Mouse (Mus musculus): ENCODE data around the gene Baiap2. TPM values are rescaled to one million over a fixed set of nuclear protein-coding genes. Genes with fewer than 3 reads are reported as not detected.

The Baiap2 gene
- polyA plus RNA-seq, 1 experiment = 7.9 TPM

DNA sequence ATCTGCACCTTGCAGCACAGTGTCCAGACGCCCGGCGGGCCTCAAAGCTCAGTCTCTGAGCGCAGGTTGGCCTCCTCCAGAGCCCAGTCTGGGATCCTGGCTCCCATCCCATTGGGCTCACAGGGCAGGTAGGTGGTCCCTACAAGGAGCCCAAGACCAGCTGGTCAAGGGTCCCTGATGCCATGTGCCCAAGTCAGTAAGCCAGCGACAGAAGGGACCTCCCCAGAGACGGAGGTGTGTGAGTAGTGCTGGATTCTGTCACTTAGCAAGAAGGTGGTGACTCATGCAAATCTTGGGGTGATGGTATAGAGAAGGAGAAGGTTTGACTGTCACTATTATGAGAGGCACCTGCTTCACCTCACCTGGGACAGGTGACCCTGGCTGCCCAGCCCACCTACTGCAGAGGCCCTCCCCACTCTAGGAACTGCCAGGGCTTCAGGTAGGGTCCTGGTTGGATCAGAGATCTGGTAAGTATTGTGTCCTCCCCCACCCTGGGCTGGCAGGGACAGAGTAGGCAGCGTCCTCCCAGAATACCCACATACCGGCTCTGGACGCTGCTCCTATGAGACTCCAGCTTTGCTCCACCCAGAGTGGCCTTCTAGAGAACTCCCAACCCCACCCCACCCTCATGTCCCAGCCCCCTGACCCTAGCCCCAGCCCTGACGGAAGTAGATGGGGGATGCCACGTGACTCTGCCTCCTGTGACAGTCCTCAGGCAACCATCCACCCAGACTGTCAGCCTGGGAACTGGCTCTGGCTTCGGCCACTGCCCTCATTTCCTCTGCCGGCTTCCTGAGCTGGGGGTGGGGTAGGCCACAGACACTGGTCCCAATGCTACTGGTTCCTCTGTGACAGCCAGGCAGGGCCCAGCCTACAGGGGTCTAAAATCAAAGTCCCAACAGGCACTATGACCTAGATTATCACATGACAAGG is 98.9 kb downstream of the Baiap2 start:
- WGBS = 29% methylated on average over 13 of the region's 13 CpGs
- peaks cover 2% of the 10 kb centered on the region; the same call in 1 of the 2 replicates for H3K4me1 ChIP-seq (ENCODE audit: control insufficient read depth, insufficient read depth, low read length)
- peak overlapping the region; percentile 75 for H3K4me3 ChIP-seq (replicated peaks; ENCODE audit: control insufficient read depth, low read depth, low read length)
- peak; percentile 70; the same call in 1 of the 2 replicates for TF ChIP-seq POLR2A (IDR thresholded peaks at IDR 0.05; ENCODE audit: borderline replicate concordance, control insufficient read depth, low read depth, low read length)
- TF ChIP-seq CTCF (IDR thresholded peaks at IDR 0.05; ENCODE audit: control insufficient read depth, insufficient read depth, low read length) = no peak
- H3K27ac ChIP-seq (ENCODE audit: control insufficient read depth, insufficient read depth, low read depth, low read length, poor library complexity) = peak overlapping the region; percentile 84

DNA sequence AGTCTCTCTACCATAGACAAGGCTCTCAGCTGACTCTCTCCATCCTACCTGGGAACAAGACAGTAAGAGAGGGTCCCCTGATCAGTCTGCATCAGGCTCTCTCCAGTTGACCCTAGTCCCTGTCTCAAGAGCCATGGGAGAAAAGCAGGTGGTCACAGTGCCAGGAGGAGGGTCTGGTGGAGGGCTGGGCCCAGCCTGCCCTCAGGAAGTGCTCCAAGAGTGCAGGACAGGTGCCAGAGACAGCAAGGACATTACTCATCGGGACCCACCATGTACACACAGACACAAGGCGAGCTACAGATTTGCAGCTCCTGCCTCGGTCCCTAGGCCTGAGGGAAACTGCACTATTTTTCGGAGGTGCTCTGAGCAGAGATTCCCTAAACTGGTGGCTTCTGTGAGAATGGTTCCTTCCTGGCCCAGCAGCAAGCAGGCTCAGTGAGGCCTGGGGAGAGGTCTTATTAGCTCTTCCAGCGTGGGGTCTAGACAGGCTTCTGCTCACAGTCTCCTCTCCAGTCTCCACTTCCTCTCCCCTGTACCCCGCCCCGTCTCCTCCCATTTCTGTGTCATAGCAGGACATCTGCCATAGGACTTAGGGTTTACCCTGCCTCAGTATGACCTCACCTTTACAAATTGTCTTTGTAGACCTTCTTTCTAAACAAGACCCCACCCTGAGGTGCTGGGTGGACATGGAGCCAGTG is 99.7 kb downstream of the Baiap2 start:
- H3K4me1 ChIP-seq (ENCODE audit: control insufficient read depth, insufficient read depth, low read length) = peaks cover 2% of the 10 kb centered on the region; the same call in 1 of the 2 replicates
- TF ChIP-seq CTCF (IDR thresholded peaks at IDR 0.05; ENCODE audit: control insufficient read depth, insufficient read depth, low read length) (no peak), POLR2A (IDR thresholded peaks at IDR 0.05; ENCODE audit: borderline replicate concordance, control insufficient read depth, low read depth, low read length) (no peak)
- WGBS = 23% methylated on average over 7 of the region's 7 CpGs

DNA sequence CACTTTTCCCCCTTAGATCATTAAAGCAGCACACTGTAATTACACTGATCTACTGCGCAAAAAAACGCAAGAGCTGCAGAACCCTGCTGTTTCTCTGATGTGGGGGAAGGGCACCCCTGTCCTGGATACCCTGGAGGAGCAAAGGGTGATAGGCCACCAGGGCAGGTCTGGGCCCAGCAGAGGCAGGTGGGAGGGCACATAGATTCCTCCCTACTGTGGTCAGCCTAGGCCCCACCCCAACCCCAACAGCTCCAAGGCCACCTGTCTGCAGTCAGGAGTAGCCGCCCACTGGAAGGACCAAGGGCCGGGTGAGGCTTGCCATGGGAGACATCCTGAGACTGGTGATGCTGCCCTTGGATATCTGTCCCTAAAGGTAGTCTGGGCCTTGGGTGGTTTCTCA is 102.8 kb downstream of the Baiap2 start:
- H3K27ac ChIP-seq (ENCODE audit: control insufficient read depth, insufficient read depth, low read depth, low read length, poor library complexity) = no peak overlapping the region
- no peak overlapping the region for H3K4me3 ChIP-seq (replicated peaks; ENCODE audit: control insufficient read depth, low read depth, low read length)
- TF ChIP-seq POLR2A (IDR thresholded peaks at IDR 0.05; ENCODE audit: borderline replicate concordance, control insufficient read depth, low read depth, low read length) = no peak
- no peak for TF ChIP-seq CTCF (IDR thresholded peaks at IDR 0.05; ENCODE audit: control insufficient read depth, insufficient read depth, low read length)
- H3K4me1 ChIP-seq (ENCODE audit: control insufficient read depth, insufficient read depth, low read length) = no peaks in the 10 kb centered on the region; the same call in 1 of the 2 replicates
- 80% methylated on average over 4 of the region's 4 CpGs for WGBS

More for the DNA sequence above, 99.7 kb downstream of the Baiap2 start:
- Histone ChIP-seq H3K4me3 (replicated peaks; ENCODE audit: control insufficient read depth, low read depth, low read length) (no peak overlapping the region), H3K27ac (ENCODE audit: control insufficient read depth, insufficient read depth, low read depth, low read length, poor library complexity) (peak overlapping the region; percentile 84)

DNA sequence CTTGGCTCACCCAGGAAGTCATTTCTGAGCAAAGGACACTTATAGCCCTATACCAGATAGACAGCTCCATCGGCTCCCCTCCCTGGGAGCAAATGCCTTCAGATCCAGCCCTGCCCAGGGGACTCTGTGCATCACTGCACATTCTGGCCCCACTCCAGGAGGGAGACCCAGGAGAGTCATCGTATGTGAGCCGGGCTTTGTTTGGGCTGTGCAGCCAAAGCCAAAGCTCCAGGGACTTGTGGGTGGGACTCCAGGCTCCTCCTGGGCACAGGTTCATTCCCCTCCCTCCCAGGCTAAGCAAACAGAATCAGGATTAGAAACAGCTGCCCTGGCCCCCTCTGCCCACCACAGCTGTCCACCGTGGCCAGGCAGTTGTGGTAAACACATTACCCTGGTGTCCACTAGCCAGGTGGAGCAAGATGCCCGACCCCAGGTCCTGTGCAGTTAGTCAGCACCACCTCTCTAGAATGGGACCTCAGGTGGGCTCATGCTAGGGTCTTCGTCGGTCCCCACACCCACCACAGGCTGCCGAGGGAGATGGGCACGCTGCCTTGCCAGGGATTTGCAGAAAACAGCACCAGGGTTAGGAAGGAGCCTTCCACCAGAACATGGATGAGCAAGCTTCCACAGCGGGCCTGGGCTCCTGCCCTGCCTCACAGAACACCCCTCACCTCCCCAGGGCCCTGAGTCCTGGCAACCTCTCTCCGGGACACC is 103.4 kb downstream of the Baiap2 start:
- TF ChIP-seq CTCF (IDR thresholded peaks at IDR 0.05; ENCODE audit: control insufficient read depth, insufficient read depth, low read length) = no peak
- TF ChIP-seq POLR2A (IDR thresholded peaks at IDR 0.05; ENCODE audit: borderline replicate concordance, control insufficient read depth, low read depth, low read length) = no peak
- no peak overlapping the region for H3K4me3 ChIP-seq (replicated peaks; ENCODE audit: control insufficient read depth, low read depth, low read length)
- H3K4me1 ChIP-seq (ENCODE audit: control insufficient read depth, insufficient read depth, low read length) = no peaks in the 10 kb centered on the region; the same call in 1 of the 2 replicates
- no peak overlapping the region for H3K27ac ChIP-seq (ENCODE audit: control insufficient read depth, insufficient read depth, low read depth, low read length, poor library complexity)
- 77% methylated on average over 11 of the region's 11 CpGs for WGBS

DNA sequence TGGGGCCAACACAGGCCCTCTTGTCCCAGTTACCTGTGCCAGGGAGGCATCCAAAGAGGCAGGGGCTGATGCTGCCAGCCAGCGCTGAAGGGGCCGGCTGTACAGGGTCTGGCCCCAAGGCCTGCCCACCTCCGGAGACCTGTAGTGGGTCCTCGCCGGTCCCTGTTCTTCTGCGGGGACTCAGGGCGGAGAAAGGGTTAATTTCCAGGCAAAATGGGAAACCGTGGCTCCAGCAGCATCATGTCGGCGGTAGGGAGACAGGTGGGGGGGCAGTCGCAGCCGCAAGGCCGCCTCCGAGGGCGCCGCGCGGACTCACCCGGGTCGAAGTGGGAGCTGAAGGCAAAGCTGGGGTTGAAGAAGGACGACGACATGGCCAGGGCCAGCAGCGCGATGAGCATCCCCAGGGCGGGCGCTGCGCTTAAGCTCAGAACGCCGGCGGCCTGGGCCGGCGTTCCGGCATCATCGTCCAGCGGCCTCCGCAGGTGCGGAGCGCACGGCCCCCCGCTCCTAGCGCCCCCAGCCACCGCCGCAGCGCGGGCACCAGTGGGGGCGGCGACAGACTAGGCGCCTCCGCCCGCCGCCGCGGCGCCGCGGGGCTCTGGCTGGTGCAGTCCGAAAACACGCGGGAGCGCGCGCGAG is 104.1 kb downstream of the Baiap2 start, which contains the start of gene Aatk:
Gene Aatk, minus strand, starts transcription at position 615 of the 639 bp plus-strand sequence.
- H3K4me3 ChIP-seq (replicated peaks; ENCODE audit: control insufficient read depth, low read depth, low read length) = no peak within 1 kb of the TSS
- no peaks in the 10 kb centered on the region; the same call in 1 of the 2 replicates for H3K4me1 ChIP-seq (ENCODE audit: control insufficient read depth, insufficient read depth, low read length)
- no peak within 1 kb of the TSS; the same call in 1 of the 2 replicates for H3K27ac ChIP-seq (ENCODE audit: control insufficient read depth, insufficient read depth, low read depth, low read length, poor library complexity)
- TF ChIP-seq CTCF (IDR thresholded peaks at IDR 0.05; ENCODE audit: control insufficient read depth, insufficient read depth, low read length) (no peak), POLR2A (IDR thresholded peaks at IDR 0.05; ENCODE audit: borderline replicate concordance, control insufficient read depth, low read depth, low read length) (0 out of 2 replicates have a peak, but pooled peaks have one; percentile 25)
- WGBS = 7% methylated on average over 63 of the region's 63 CpGs

DNA sequence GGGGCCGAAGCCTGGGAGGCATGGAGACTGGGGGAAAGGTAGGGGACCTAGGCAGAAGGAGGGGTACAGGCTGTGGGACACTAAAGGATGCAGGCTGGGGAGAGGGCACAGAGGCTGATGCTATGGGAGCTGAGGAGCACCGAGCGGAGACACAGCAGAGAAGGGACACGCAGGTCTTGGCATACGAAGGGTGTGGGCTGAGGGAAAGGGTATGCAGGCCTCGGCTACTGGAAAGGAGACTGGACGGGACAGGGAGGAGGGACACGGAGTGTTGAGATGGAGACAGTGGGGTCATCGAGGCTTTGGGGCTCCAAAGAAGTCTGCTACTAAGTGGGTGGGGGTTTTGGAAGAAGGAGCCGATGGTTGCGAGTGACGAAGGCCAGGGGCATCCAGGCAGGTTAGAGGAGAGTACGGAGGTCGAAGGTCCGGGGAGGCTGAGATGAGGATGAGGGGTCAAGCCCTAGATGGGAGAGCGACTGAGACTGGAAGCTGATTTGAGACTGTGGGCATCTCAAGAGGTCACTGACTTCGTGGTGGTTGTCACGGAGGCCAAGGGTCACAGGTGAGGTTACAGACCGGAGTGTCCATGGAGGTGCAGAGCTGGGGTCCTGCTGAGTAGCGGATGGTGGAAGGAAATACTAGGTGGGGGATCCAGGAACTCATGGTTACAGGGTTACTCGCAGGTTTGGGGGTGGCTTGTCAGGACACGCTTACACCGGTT is 105.1 kb downstream of the Baiap2 start:
- 20% methylated on average over 23 of the region's 23 CpGs for WGBS
- Histone ChIP-seq H3K4me3 (replicated peaks; ENCODE audit: control insufficient read depth, low read depth, low read length) (no peak overlapping the region), H3K27ac (ENCODE audit: control insufficient read depth, insufficient read depth, low read depth, low read length, poor library complexity) (no peak overlapping the region), H3K4me1 (ENCODE audit: control insufficient read depth, insufficient read depth, low read length) (no peaks in the 10 kb centered on the region; the same call in 1 of the 2 replicates)
- TF ChIP-seq CTCF (IDR thresholded peaks at IDR 0.05; ENCODE audit: control insufficient read depth, insufficient read depth, low read length) = no peak
- no peak for TF ChIP-seq POLR2A (IDR thresholded peaks at IDR 0.05; ENCODE audit: borderline replicate concordance, control insufficient read depth, low read depth, low read length)

DNA sequence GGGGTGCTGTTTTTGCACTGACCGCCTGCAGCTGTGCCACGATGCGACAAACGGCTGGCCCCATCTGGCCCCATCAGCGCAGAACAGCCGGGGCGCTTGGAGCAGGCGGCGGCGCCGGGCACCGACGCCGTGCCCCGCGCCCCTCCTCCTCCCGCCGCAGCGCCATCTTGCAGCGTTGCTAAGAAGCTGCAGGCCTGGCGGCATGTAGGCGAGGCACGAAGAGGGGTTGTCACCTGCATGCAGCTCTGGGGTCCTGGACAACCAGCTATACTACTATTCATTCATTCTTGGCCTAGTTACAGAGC is 105.6 kb downstream of the Baiap2 start:
- WGBS = 3% methylated on average over 23 of the region's 23 CpGs
- Histone ChIP-seq H3K27ac (ENCODE audit: control insufficient read depth, insufficient read depth, low read depth, low read length, poor library complexity) (no peak overlapping the region), H3K4me1 (ENCODE audit: control insufficient read depth, insufficient read depth, low read length) (no peaks in the 10 kb centered on the region; the same call in 1 of the 2 replicates), H3K4me3 (replicated peaks; ENCODE audit: control insufficient read depth, low read depth, low read length) (no peak overlapping the region)
- TF ChIP-seq CTCF (IDR thresholded peaks at IDR 0.05; ENCODE audit: control insufficient read depth, insufficient read depth, low read length) (no peak), POLR2A (IDR thresholded peaks at IDR 0.05; ENCODE audit: borderline replicate concordance, control insufficient read depth, low read depth, low read length) (no peak)

Measured in bone marrow, adult 2 months (tissue).